Mouse (Mus musculus): ENCODE results near the gene Gm45837. TPM values are rescaled to one million over a fixed set of nuclear protein-coding genes. Genes with fewer than 3 reads are reported as not detected.

The Gm45837 gene
- polyA plus RNA-seq, 1 experiment from 2014 or later = not detected

- H3K4me2 ChIP-seq = no peak overlapping the region
- ATAC-seq (ENCODE audit: insufficient number of reproducible peaks, insufficient read depth, low FRiP score, low TSS enrichment, low read depth) = no peak
- peaks cover 8% of the 10 kb centered on the region; the same call in 1 of the 2 replicates for H3K36me3 ChIP-seq
- 40% methylated on average over 8 of the region's 8 CpGs for WGBS
- no peak overlapping the region for H3K4me3 ChIP-seq (replicated peaks)
- peaks cover 22% of the 10 kb centered on the region for H3K4me1 ChIP-seq (replicated peaks)
- H3K9me3 ChIP-seq = no peaks in the 10 kb centered on the region
- no peak overlapping the region; the same call in 1 of the 2 replicates for H3K27ac ChIP-seq
- no peak overlapping the region for H3K9ac ChIP-seq (replicated peaks)
- H3K27me3 ChIP-seq = peaks cover 35% of the 10 kb centered on the region
These were observed 4.9 kb downstream of the Gm45837 start for GRCm38 (mm10) chr7:101415512-101416100.

- no peak overlapping the region for H3K4me2 ChIP-seq
- H3K9me3 ChIP-seq = no peaks in the 10 kb centered on the region
- ATAC-seq (ENCODE audit: insufficient number of reproducible peaks, insufficient read depth, low FRiP score, low TSS enrichment, low read depth) = no peak
- peaks cover 42% of the 10 kb centered on the region for H3K27me3 ChIP-seq
- 51% methylated on average over 5 of the region's 5 CpGs for WGBS
- H3K9ac ChIP-seq (replicated peaks) = no peak overlapping the region
- H3K27ac ChIP-seq = no peak overlapping the region; the same call in 1 of the 2 replicates
- peaks cover 7% of the 10 kb centered on the region; the same call in 1 of the 2 replicates for H3K36me3 ChIP-seq
- H3K4me3 ChIP-seq (replicated peaks) = no peak overlapping the region
- peaks cover 22% of the 10 kb centered on the region for H3K4me1 ChIP-seq (replicated peaks)
These were observed 5.7 kb downstream of the Gm45837 start for GRCm38 (mm10) chr7:101416391-101416790.

GRCm38 (mm10) chr7:101419013-101419770 lies 8.5 kb downstream of the Gm45837 start:
- Histone ChIP-seq H3K4me1 (replicated peaks) (peaks cover 22% of the 10 kb centered on the region), H3K4me3 (replicated peaks) (no peak overlapping the region), H3K36me3 (no peaks in the 10 kb centered on the region), H3K9me3 (no peaks in the 10 kb centered on the region), H3K27me3 (peaks cover 49% of the 10 kb centered on the region), H3K4me2 (no peak overlapping the region), H3K27ac (no peak overlapping the region), H3K9ac (replicated peaks) (no peak overlapping the region)
- ATAC-seq (ENCODE audit: insufficient number of reproducible peaks, insufficient read depth, low FRiP score, low TSS enrichment, low read depth) = no peak
- WGBS = 4% methylated on average over 27 of the region's 27 CpGs

GRCm38 (mm10) chr7:101421529-101421928 lies 10.8 kb downstream of the Gm45837 start, which contains the start of gene Pde2a:
Gene Pde2a (plus strand): TSS chr7:101421691.
- no peak within 1 kb of the TSS for H3K9ac ChIP-seq (replicated peaks)
- H3K4me3 ChIP-seq (replicated peaks) = no peak within 1 kb of the TSS

GRCm38 (mm10) chr7:101422069-101422468 lies 11.4 kb downstream of the Gm45837 start:
- Histone ChIP-seq H3K4me1 (replicated peaks) (no peaks in the 10 kb centered on the region), H3K36me3 (no peaks in the 10 kb centered on the region), H3K27ac (no peak overlapping the region), H3K4me3 (replicated peaks) (no peak overlapping the region), H3K27me3 (peaks cover 45% of the 10 kb centered on the region), H3K9me3 (no peaks in the 10 kb centered on the region), H3K9ac (replicated peaks) (no peak overlapping the region), H3K4me2 (no peak overlapping the region)
- WGBS = 31% methylated on average over 3 of the region's 3 CpGs
- ATAC-seq (ENCODE audit: insufficient number of reproducible peaks, insufficient read depth, low FRiP score, low TSS enrichment, low read depth) = no peak

More at GRCm38 (mm10) chr7:101421529-101421928, 10.8 kb downstream of the Gm45837 start, which contains the start of gene Pde2a:
- Histone ChIP-seq H3K4me1 (replicated peaks) (0 out of 2 replicates have a peak, but pooled peaks cover under 1% of the 10 kb centered on the region), H3K9me3 (no peaks in the 10 kb centered on the region), H3K27ac (no peak within 1 kb of the TSS), H3K4me2 (no peak within 1 kb of the TSS), H3K36me3 (no peaks in the 10 kb centered on the region), H3K27me3 (peaks cover 47% of the 10 kb centered on the region)
- 30% methylated on average over 6 of the region's 6 CpGs for WGBS
- no peak for ATAC-seq (ENCODE audit: insufficient number of reproducible peaks, insufficient read depth, low FRiP score, low TSS enrichment, low read depth)

- Histone ChIP-seq H3K4me2 (no peak overlapping the region), H3K27me3 (peaks cover 40% of the 10 kb centered on the region), H3K4me1 (replicated peaks) (no peaks in the 10 kb centered on the region), H3K27ac (no peak overlapping the region), H3K4me3 (replicated peaks) (no peak overlapping the region), H3K9me3 (no peaks in the 10 kb centered on the region), H3K9ac (replicated peaks) (no peak overlapping the region), H3K36me3 (no peaks in the 10 kb centered on the region)
- ATAC-seq (ENCODE audit: insufficient number of reproducible peaks, insufficient read depth, low FRiP score, low TSS enrichment, low read depth) = no peak
- WGBS = 81% methylated on average over 8 of the region's 8 CpGs
These were observed 12.0 kb downstream of the Gm45837 start for GRCm38 (mm10) chr7:101422646-101423045.

- no peaks in the 10 kb centered on the region for H3K4me1 ChIP-seq (replicated peaks)
- no peak overlapping the region for H3K9ac ChIP-seq (replicated peaks)
- H3K4me3 ChIP-seq (replicated peaks) = no peak overlapping the region
- WGBS = 61% methylated on average over 6 of the region's 6 CpGs
- H3K36me3 ChIP-seq = no peaks in the 10 kb centered on the region
- no peak overlapping the region for H3K4me2 ChIP-seq
- H3K27me3 ChIP-seq = peaks cover 30% of the 10 kb centered on the region
- H3K27ac ChIP-seq = no peak overlapping the region
- no peaks in the 10 kb centered on the region for H3K9me3 ChIP-seq
- ATAC-seq (ENCODE audit: insufficient number of reproducible peaks, insufficient read depth, low FRiP score, low TSS enrichment, low read depth) = no peak
These were observed 13.3 kb downstream of the Gm45837 start for GRCm38 (mm10) chr7:101423970-101424369.

- no peaks in the 10 kb centered on the region for H3K9me3 ChIP-seq
- no peak overlapping the region for H3K4me2 ChIP-seq
- H3K36me3 ChIP-seq = no peaks in the 10 kb centered on the region
- H3K4me3 ChIP-seq (replicated peaks) = no peak overlapping the region
- H3K4me1 ChIP-seq (replicated peaks) = no peaks in the 10 kb centered on the region
- peaks cover 4% of the 10 kb centered on the region for H3K27me3 ChIP-seq
- no peak overlapping the region for H3K9ac ChIP-seq (replicated peaks)
- WGBS = 68% methylated on average over 8 of the region's 8 CpGs
- no peak for ATAC-seq (ENCODE audit: insufficient number of reproducible peaks, insufficient read depth, low FRiP score, low TSS enrichment, low read depth)
- no peak overlapping the region for H3K27ac ChIP-seq
These were observed 16.0 kb downstream of the Gm45837 start for GRCm38 (mm10) chr7:101426692-101427091.

GRCm38 (mm10) chr7:101427736-101428135 lies 17.1 kb downstream of the Gm45837 start:
- Histone ChIP-seq H3K4me1 (replicated peaks) (no peaks in the 10 kb centered on the region), H3K9ac (replicated peaks) (no peak overlapping the region), H3K9me3 (no peaks in the 10 kb centered on the region), H3K36me3 (no peaks in the 10 kb centered on the region), H3K4me2 (no peak overlapping the region), H3K4me3 (replicated peaks) (no peak overlapping the region), H3K27ac (no peak overlapping the region), H3K27me3 (no peaks in the 10 kb centered on the region; the same call in 1 of the 2 replicates)
- ATAC-seq (ENCODE audit: insufficient number of reproducible peaks, insufficient read depth, low FRiP score, low TSS enrichment, low read depth) = no peak
- WGBS = 25% methylated on average over 2 of the region's 2 CpGs

GRCm38 (mm10) chr7:101435038-101435437 lies 24.4 kb downstream of the Gm45837 start:
- no peaks in the 10 kb centered on the region for H3K9me3 ChIP-seq
- H3K27ac ChIP-seq = no peak overlapping the region

GRCm38 (mm10) chr7:101437876-101438275 lies 27.2 kb downstream of the Gm45837 start:
- WGBS = 10% methylated on average over 1 of the region's 1 CpGs
- Histone ChIP-seq H3K27ac (no peak overlapping the region), H3K9me3 (no peaks in the 10 kb centered on the region), H3K4me3 (replicated peaks) (no peak overlapping the region), H3K36me3 (no peaks in the 10 kb centered on the region), H3K9ac (replicated peaks) (no peak overlapping the region), H3K4me2 (no peak overlapping the region), H3K4me1 (replicated peaks) (no peaks in the 10 kb centered on the region), H3K27me3 (peaks cover 10% of the 10 kb centered on the region)
- no peak for ATAC-seq (ENCODE audit: insufficient number of reproducible peaks, insufficient read depth, low FRiP score, low TSS enrichment, low read depth)

More at GRCm38 (mm10) chr7:101435038-101435437, 24.4 kb downstream of the Gm45837 start:
- 54% methylated on average over 6 of the region's 6 CpGs for WGBS
- H3K4me2 ChIP-seq = no peak overlapping the region
- H3K27me3 ChIP-seq = no peaks in the 10 kb centered on the region; the same call in 1 of the 2 replicates
- H3K4me1 ChIP-seq (replicated peaks) = no peaks in the 10 kb centered on the region
- no peaks in the 10 kb centered on the region for H3K36me3 ChIP-seq
- H3K4me3 ChIP-seq (replicated peaks) = no peak overlapping the region
- H3K9ac ChIP-seq (replicated peaks) = no peak overlapping the region
- no peak for ATAC-seq (ENCODE audit: insufficient number of reproducible peaks, insufficient read depth, low FRiP score, low TSS enrichment, low read depth)
